Mouse (Mus musculus) MEL (cell line): Measurements from ENCODE around the gene Pknox2.

Source experiments
- RCOR1 ChIP-seq: IDR thresholded peaks from 2 replicates; pipeline ENCODE4 v1.6.1; 2012; ENCODE audit warnings: low read depth, mild to moderate bottlenecking, inconsistent platforms, low read length, improper control_type of control experiment
- USF1 ChIP-seq: IDR thresholded peaks from 2 replicates; pipeline ENCODE4 v1.6.1; 2014; ENCODE audit warnings: low read depth, mild to moderate bottlenecking, inconsistent platforms, low read length, improper control_type of control experiment, moderate library complexity
- ZNF384 ChIP-seq: IDR thresholded peaks from 2 replicates; pipeline ENCODE4 v1.6.1; 2012; ENCODE audit warnings: low read depth, mild to moderate bottlenecking, inconsistent platforms, low read length, improper control_type of control experiment

DNA sequence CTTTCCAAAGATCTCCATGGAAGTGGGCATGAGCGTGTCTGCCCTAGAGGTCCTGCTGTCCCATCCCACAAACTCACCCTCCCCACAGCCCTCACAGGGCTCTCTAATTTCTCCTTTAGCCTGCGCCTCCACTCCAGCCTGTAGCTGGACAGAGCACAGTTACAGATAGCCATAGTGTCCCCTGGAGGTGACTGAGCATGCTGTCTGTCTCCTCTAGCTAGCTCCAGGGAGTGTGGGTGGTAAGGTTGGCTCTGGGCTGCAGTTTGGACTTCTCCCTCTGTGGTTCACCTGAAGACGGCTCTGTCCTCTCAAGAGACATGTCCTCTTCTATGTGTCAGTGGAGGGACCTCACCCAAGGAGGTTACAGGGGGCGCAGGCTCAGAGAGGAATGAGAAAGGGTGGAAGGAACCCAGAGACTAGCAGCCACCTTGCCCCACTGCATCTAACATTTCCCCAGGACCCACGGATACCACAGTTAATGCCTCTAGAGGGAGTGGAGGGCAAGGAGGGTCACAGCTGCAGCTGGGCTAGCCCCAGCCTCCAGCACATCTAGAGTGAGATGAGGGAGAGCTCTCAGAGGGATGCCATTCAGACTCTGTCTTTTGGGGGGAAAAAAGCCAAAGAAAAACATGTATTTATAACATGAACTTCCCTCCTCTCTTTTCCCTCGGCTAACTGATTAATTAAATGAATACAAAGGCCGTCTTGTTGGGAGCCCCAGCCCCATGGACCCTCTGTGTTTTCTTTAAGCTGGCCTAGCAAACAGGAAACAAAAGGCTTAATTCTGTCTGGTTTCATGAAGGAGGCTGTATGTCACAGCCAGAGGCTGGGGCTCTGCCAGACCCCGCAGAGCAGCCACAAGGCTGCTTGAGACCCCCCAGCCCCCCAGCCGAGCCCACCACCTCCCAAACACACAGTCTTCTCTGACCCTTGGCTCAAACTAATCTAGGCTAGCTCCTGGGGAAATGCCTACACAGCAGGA, 32.6 kb downstream of the Pknox2 start:
- TF ChIP-seq RCOR1 (no peak), USF1 (no peak), ZNF384 (no peak)
